In the genomic region with DNA sequence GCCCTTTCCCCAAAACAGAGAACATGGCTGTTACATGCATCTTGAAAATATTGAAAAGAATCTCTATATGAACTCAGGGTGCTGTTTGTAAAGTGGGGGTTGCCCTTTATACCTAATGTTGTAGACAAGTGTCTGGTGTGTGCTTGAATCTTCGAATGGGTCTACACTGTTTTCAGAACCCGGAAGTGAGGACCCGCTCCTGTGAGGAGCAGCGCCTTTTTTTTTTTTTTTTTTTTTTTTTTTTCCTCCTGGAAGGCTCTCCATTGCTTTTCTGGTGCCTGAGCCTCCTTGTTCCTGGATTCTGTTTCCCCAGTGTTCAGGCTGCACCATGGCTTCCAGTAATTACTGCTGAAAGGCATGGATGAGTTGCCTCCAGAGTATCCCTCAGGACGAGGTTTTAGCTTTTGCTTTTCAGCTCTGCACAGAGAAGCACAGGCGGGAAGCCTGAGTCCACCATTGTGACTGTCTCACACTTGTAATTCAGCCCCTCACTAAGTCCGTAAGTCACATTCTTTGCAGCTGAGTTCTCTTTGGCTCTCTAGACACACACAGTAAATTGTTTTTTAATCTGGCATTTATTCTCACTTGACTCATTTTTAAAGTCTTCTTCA, we compare ENCODE assay signal across 13 mouse cellular contexts.
DNase-seq lines count a peak whose midpoint lies in the region; ATAC-seq and TF ChIP-seq lines count a peak whose summit lies in the region.
"Had no signal": no experiment of that assay in that cellular context is flagged by ENCODE, and none has a peak within 500 bp of the region (broad histone marks: within the 10 kb centered on the region; RNA-seq: fewer than 3 reads in every experiment).

No protein-coding gene starts in this region.

- H3K4me1 ChIP-seq in stomach, embryonic 16.5 days (ENCODE audit: control insufficient read depth, insufficient read depth, low read length) = no peaks in the 10 kb centered on the region
- no peaks in the 10 kb centered on the region for H3K4me1 ChIP-seq in stomach, postnatal 0 days (replicated peaks; ENCODE audit: control insufficient read depth, insufficient read depth)
- H3K4me1 ChIP-seq in hindbrain, embryonic 11.5 days (replicated peaks; ENCODE audit: control insufficient read depth, insufficient read depth, low read length) = no peaks in the 10 kb centered on the region
- peaks cover 7% of the 10 kb centered on the region for H3K4me1 ChIP-seq in midbrain, embryonic 14.5 days (ENCODE audit: control insufficient read depth, insufficient read depth, low read length)
- H3K4me1 ChIP-seq: embryonic facial prominence, embryonic 12.5 days had no signal

- H3K36me3 ChIP-seq in stomach, embryonic 16.5 days (ENCODE audit: control insufficient read depth, insufficient read depth, low read length) = no peaks in the 10 kb centered on the region
- H3K36me3 ChIP-seq in stomach, postnatal 0 days (ENCODE audit: control insufficient read depth, insufficient read depth, low read length) = no peaks in the 10 kb centered on the region
- no peaks in the 10 kb centered on the region for H3K36me3 ChIP-seq in hindbrain, embryonic 11.5 days (ENCODE audit: control insufficient read depth, insufficient read depth, low read length)
- no peaks in the 10 kb centered on the region for H3K36me3 ChIP-seq in midbrain, embryonic 14.5 days (ENCODE audit: control insufficient read depth, insufficient read depth, low read length)
- H3K36me3 ChIP-seq: embryonic facial prominence, embryonic 12.5 days; limb, embryonic 13.5 days had no signal

- no peak overlapping the region for H3K9ac ChIP-seq in stomach, embryonic 16.5 days (ENCODE audit: low read length)
- H3K9ac ChIP-seq in stomach, postnatal 0 days (ENCODE audit: low read length) = no peak overlapping the region
- H3K9ac ChIP-seq in hindbrain, embryonic 11.5 days (ENCODE audit: low read depth, low read length) = no peak overlapping the region
- no peak overlapping the region for H3K9ac ChIP-seq in midbrain, embryonic 14.5 days (replicated peaks; ENCODE audit: low read length)
- H3K9ac ChIP-seq: embryonic facial prominence, embryonic 12.5 days; limb, embryonic 13.5 days had no signal

- no peaks in the 10 kb centered on the region for H3K9me3 ChIP-seq in stomach, embryonic 16.5 days (replicated peaks; ENCODE audit: control insufficient read depth, low read length)
- no peaks in the 10 kb centered on the region for H3K9me3 ChIP-seq in stomach, postnatal 0 days (ENCODE audit: control insufficient read depth, low read length)
- no peaks in the 10 kb centered on the region for H3K9me3 ChIP-seq in hindbrain, embryonic 11.5 days (ENCODE audit: control insufficient read depth, low read length)
- no peaks in the 10 kb centered on the region for H3K9me3 ChIP-seq in midbrain, embryonic 14.5 days (ENCODE audit: control insufficient read depth, low read length)
- H3K9me3 ChIP-seq: embryonic facial prominence, embryonic 12.5 days; limb, embryonic 13.5 days had no signal

- intact Hi-C loops in left cerebral cortex, postnatal 14 days (cut with DNase I) = no loop called here

- no peak overlapping the region for H3K4me3 ChIP-seq in stomach, embryonic 16.5 days (replicated peaks; ENCODE audit: low read length)
- no peak overlapping the region for H3K4me3 ChIP-seq in stomach, postnatal 0 days (ENCODE audit: low read depth, low read length)
- no peak overlapping the region for H3K4me3 ChIP-seq in hindbrain, embryonic 11.5 days (ENCODE audit: low read depth, low read length)
- H3K4me3 ChIP-seq in midbrain, embryonic 14.5 days (replicated peaks; ENCODE audit: low read depth, low read length) = no peak overlapping the region
- H3K4me3 ChIP-seq: embryonic facial prominence, embryonic 12.5 days; limb, embryonic 13.5 days had no signal

- no peaks in the 10 kb centered on the region for H3K27me3 ChIP-seq in stomach, embryonic 16.5 days (ENCODE audit: control insufficient read depth, insufficient read depth, low read length)
- no peaks in the 10 kb centered on the region for H3K27me3 ChIP-seq in stomach, postnatal 0 days (ENCODE audit: control insufficient read depth, insufficient read depth, low read length)
- no peaks in the 10 kb centered on the region for H3K27me3 ChIP-seq in hindbrain, embryonic 11.5 days (ENCODE audit: control insufficient read depth, insufficient read depth, low read length)
- no peaks in the 10 kb centered on the region for H3K27me3 ChIP-seq in midbrain, embryonic 14.5 days (ENCODE audit: control insufficient read depth, insufficient read depth, low read length)
- H3K27me3 ChIP-seq: embryonic facial prominence, embryonic 12.5 days; limb, embryonic 13.5 days had no signal

- TF ChIP-seq CTCF in stomach, postnatal 0 days (IDR thresholded peaks at IDR 0.05; ENCODE audit: low read depth) = no peak

- H3K4me2 ChIP-seq in stomach, embryonic 16.5 days (ENCODE audit: low read depth, low read length) = no peak overlapping the region
- no peak overlapping the region for H3K4me2 ChIP-seq in stomach, postnatal 0 days (replicated peaks; ENCODE audit: low read depth)
- no peak overlapping the region for H3K4me2 ChIP-seq in hindbrain, embryonic 11.5 days (replicated peaks; ENCODE audit: low read depth, low read length)
- H3K4me2 ChIP-seq in midbrain, embryonic 14.5 days (ENCODE audit: low read length) = peak overlapping the region; percentile 36
- H3K4me2 ChIP-seq: embryonic facial prominence, embryonic 12.5 days; limb, embryonic 13.5 days had no signal

- DNase-seq in stomach, postnatal 0 days (ENCODE audit: low spot score) = no peak
- peak; percentile 29 for DNase-seq in hindbrain, embryonic 11.5 days (ENCODE audit: low spot score)
- DNase-seq in midbrain, embryonic 14.5 days = peak; percentile 56
- no peak for DNase-seq in thymus, postnatal 4 days
- DNase-seq in left cerebral cortex, postnatal 14 days (ENCODE audit: low spot score in 2 of 2) = no peak
- no peak for DNase-seq in adrenal gland, postnatal 36 days
- no peak for DNase-seq in kidney, adult 8-10 months
- DNase-seq: cerebellum, adult 2 months; layer of hippocampus, postnatal 36 days; lung, adult 18-20 months had no signal

- WGBS in stomach, embryonic 16.5 days = 61% methylated on average over 7 of the region's 7 CpGs
- 58% methylated on average over 7 of the region's 7 CpGs for WGBS in stomach, postnatal 0 days
- 48% methylated on average over 7 of the region's 7 CpGs for WGBS in hindbrain, embryonic 11.5 days
- 27% methylated on average over 7 of the region's 7 CpGs for whole genome bisulfite sequencing in midbrain, embryonic 14.5 days

- peak; percentile 44; the same call in 1 of the 2 replicates for ATAC-seq in stomach, embryonic 16.5 days (ENCODE audit: insufficient read depth, low FRiP score)
- ATAC-seq in stomach, postnatal 0 days (ENCODE audit: low FRiP score, low TSS enrichment) = no peak
- peak; percentile 77 for ATAC-seq in hindbrain, embryonic 11.5 days (ENCODE audit: low FRiP score)
- 0 out of 2 replicates have a peak, but pooled peaks have one; percentile 46 for ATAC-seq in midbrain, embryonic 14.5 days (ENCODE audit: low FRiP score, low TSS enrichment)

- no peak overlapping the region for H3K27ac ChIP-seq in stomach, embryonic 16.5 days (ENCODE audit: low read length)
- no peak overlapping the region for H3K27ac ChIP-seq in stomach, postnatal 0 days (replicated peaks)
- H3K27ac ChIP-seq in hindbrain, embryonic 11.5 days (ENCODE audit: low read depth, low read length) = no peak overlapping the region
- no peak overlapping the region for H3K27ac ChIP-seq in midbrain, embryonic 14.5 days (replicated peaks; ENCODE audit: low read depth, low read length)
- H3K27ac ChIP-seq: embryonic facial prominence, embryonic 12.5 days; limb, embryonic 13.5 days had no signal

- no peak for TF ChIP-seq EP300 in stomach, postnatal 0 days (optimal IDR thresholded peaks at IDR 0.05)

Comparison
In these comparisons a context has a peak if more than half of its experiments do, and no peak if none do; other contexts are left out.
1. DNase-seq: peak in hindbrain, embryonic 11.5 days (single experiment) and midbrain, embryonic 14.5 days (single experiment); none in stomach, postnatal 0 days (single experiment), thymus, postnatal 4 days (single experiment), left cerebral cortex, postnatal 14 days (0 of 2), adrenal gland, postnatal 36 days (0 of 2) and kidney, adult 8-10 months (0 of 2).